Mouse (Mus musculus): ENCODE data around the gene Tnip2. TPM values are rescaled to one million over a fixed set of nuclear protein-coding genes. Genes with fewer than 3 reads are reported as not detected.

Tnip2 gene
- polyA plus RNA-seq, 1 experiment from 2014 or later = 23.3 TPM

DNA sequence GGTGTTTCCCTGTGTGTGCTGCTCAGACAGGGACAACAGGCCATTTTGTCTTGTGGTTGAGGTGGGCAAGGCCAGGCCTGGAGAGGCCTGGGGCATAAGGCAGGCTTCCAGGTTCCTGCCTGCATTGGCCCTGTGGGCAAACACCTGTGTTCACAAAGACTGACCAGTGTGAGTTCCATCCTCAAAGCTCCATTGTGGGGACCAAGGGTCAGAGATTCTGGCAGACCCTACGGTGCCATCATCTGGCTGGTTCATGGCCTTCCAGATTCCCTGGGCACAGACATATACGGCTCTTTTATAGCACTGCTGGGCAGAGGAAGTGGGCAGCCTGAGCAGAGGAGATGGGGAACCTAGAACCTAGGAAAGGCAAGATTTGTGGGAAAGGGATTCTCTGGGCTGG, 13.6 kb upstream of the Tnip2 start:
- DNase-seq (ENCODE audit: low spot score) (no peak), ATAC-seq (no peak)
- no peaks in the 10 kb centered on the region for H3K36me3 ChIP-seq (ENCODE audit: insufficient read depth, low read length)
- no peak overlapping the region for H3K9ac ChIP-seq (replicated peaks; ENCODE audit: low read depth)
- no peaks in the 10 kb centered on the region; the same call in 1 of the 2 replicates for H3K4me1 ChIP-seq (ENCODE audit: insufficient read depth, low read depth, low read length)
- TF ChIP-seq CTCF (IDR thresholded peaks at IDR 0.05) (no peak), EP300 (IDR thresholded peaks at IDR 0.05) (no peak)
- no peak overlapping the region for H3K4me2 ChIP-seq (replicated peaks; ENCODE audit: low read depth, low read length)
- 91% methylated on average over 2 of the region's 2 CpGs for WGBS
- no peaks in the 10 kb centered on the region for H3K9me3 ChIP-seq (ENCODE audit: low read length)
- H3K27me3 ChIP-seq (replicated peaks; ENCODE audit: insufficient read depth, low read length) = no peaks in the 10 kb centered on the region
- no peak overlapping the region for H3K27ac ChIP-seq (ENCODE audit: low read length)
- no peak overlapping the region for H3K4me3 ChIP-seq (ENCODE audit: low read depth, low read length)

DNA sequence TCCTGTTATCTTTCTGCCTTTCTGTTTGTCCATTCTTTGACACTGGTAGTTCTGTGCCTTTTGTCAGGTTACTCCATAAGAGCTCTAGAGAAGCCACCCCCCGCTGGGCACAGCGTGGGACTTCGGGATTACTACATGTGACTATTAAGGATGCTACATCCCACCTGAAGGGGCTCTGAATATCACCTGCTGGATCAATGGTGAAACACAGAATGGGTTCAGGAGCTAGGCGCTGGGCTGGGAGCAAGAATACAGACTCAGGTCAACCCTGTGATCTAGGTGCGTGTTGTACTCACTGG, 12.6 kb upstream of the Tnip2 start:
- ATAC-seq = no peak
- Histone ChIP-seq H3K27me3 (replicated peaks; ENCODE audit: insufficient read depth, low read length) (no peaks in the 10 kb centered on the region), H3K4me3 (ENCODE audit: low read depth, low read length) (peak overlapping the region; percentile 49), H3K4me1 (ENCODE audit: insufficient read depth, low read depth, low read length) (no peaks in the 10 kb centered on the region; the same call in 1 of the 2 replicates), H3K9me3 (ENCODE audit: low read length) (no peaks in the 10 kb centered on the region), H3K27ac (ENCODE audit: low read length) (0 out of 2 replicates have a peak overlapping the region, but pooled peaks have one; percentile 69), H3K36me3 (ENCODE audit: insufficient read depth, low read length) (no peaks in the 10 kb centered on the region), H3K9ac (replicated peaks; ENCODE audit: low read depth) (no peak overlapping the region), H3K4me2 (replicated peaks; ENCODE audit: low read depth, low read length) (peak overlapping the region; percentile 66)
- DNase-seq (ENCODE audit: low spot score) = no peak
- TF ChIP-seq CTCF (IDR thresholded peaks at IDR 0.05) = no peak
- no peak for TF ChIP-seq EP300 (IDR thresholded peaks at IDR 0.05)
- 52% methylated on average over 5 of the region's 5 CpGs for WGBS

DNA sequence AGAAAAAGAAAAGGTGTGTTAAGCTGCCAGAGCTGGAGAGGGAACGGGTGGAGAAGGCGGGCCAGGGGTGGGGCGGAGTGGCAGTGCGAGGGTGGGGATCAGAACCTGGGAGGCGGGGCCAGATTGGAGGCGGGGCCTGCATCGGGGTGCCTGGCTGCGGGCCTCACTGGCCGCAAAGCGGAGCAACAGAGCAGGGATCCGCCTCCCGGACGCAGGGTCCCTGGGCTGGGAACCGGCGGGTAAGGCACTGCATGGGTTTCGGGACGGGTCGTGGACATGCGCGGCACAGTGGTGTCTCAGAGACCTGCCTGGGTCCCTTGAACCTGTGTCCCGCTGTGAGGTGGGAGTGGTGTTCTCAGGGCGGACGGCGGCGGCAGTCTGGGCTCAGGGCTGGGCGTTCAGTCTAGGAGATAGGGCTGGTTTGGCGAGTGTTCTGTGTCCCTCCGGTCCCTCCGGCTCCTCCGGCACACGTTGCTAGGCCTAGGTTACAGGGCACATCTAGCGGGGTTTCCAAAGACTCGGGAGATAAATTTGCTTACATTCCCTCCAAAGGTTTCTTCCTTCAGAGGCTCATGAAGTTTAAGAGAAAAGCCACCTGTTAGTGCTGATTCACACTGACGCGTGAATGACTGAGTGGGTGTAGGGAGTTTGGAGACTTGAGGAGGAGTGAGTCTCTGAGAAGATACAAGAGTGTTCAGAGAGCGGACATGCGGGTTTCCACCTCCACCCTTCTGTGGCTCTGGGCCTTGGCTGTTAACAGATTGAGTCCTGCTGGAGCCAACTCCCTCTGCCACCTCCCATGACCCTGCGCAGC, 12.1 kb upstream of the Tnip2 start, which contains the start of gene Sh3bp2:
Gene Sh3bp2 (plus strand): TSS at position 176 of the 814 bp plus-strand sequence.
- Histone ChIP-seq H3K27ac (ENCODE audit: low read length) (peak within 1 kb of the TSS; percentile 69), H3K36me3 (ENCODE audit: insufficient read depth, low read length) (no peaks in the 10 kb centered on the region), H3K4me3 (ENCODE audit: low read depth, low read length) (peak within 1 kb of the TSS; percentile 49), H3K27me3 (replicated peaks; ENCODE audit: insufficient read depth, low read length) (no peaks in the 10 kb centered on the region), H3K9me3 (ENCODE audit: low read length) (no peaks in the 10 kb centered on the region), H3K4me2 (replicated peaks; ENCODE audit: low read depth, low read length) (peak within 1 kb of the TSS; percentile 66), H3K4me1 (ENCODE audit: insufficient read depth, low read depth, low read length) (no peaks in the 10 kb centered on the region; the same call in 1 of the 2 replicates), H3K9ac (replicated peaks; ENCODE audit: low read depth) (0 out of 2 replicates have a peak within 1 kb of the TSS, but pooled peaks have one; percentile 27)
- WGBS = 2% methylated on average over 36 of the region's 38 CpGs
- TF ChIP-seq EP300 (IDR thresholded peaks at IDR 0.05) = no peak
- peak; percentile 45 for TF ChIP-seq CTCF (IDR thresholded peaks at IDR 0.05)
- ATAC-seq (peak; percentile 98), DNase-seq (ENCODE audit: low spot score) (peak; percentile 96)

DNA sequence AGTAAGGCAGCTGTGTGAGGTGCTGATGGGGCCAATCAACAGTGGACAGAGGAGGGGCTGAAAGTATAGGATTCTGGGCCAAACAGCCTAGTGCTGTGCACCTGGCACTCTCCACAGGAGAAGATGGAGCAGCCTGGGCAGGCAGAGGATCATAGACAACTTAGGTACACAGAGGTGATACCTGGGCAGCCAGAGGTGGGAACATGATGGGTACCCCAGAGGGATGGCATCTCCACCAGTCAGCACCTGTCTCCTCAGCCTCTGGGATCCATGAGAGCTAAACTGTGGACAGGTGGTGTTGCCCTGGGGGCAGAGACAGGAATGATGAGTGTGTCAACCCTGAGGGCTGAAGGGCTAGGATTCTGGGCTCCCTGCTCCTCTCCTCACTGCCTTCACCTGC, 10.7 kb upstream of the Tnip2 start:
- H3K4me2 ChIP-seq (replicated peaks; ENCODE audit: low read depth, low read length) = no peak overlapping the region
- no peak for ATAC-seq
- no peaks in the 10 kb centered on the region; the same call in 1 of the 2 replicates for H3K4me1 ChIP-seq (ENCODE audit: insufficient read depth, low read depth, low read length)
- H3K27ac ChIP-seq (ENCODE audit: low read length) = no peak overlapping the region
- no peaks in the 10 kb centered on the region for H3K9me3 ChIP-seq (ENCODE audit: low read length)
- no peaks in the 10 kb centered on the region for H3K36me3 ChIP-seq (ENCODE audit: insufficient read depth, low read length)
- TF ChIP-seq CTCF (IDR thresholded peaks at IDR 0.05) = no peak
- TF ChIP-seq EP300 (IDR thresholded peaks at IDR 0.05) = no peak
- no peak overlapping the region for H3K4me3 ChIP-seq (ENCODE audit: low read depth, low read length)
- no peak for DNase-seq (ENCODE audit: low spot score)
- H3K27me3 ChIP-seq (replicated peaks; ENCODE audit: insufficient read depth, low read length) = no peaks in the 10 kb centered on the region
- H3K9ac ChIP-seq (replicated peaks; ENCODE audit: low read depth) = no peak overlapping the region

DNA sequence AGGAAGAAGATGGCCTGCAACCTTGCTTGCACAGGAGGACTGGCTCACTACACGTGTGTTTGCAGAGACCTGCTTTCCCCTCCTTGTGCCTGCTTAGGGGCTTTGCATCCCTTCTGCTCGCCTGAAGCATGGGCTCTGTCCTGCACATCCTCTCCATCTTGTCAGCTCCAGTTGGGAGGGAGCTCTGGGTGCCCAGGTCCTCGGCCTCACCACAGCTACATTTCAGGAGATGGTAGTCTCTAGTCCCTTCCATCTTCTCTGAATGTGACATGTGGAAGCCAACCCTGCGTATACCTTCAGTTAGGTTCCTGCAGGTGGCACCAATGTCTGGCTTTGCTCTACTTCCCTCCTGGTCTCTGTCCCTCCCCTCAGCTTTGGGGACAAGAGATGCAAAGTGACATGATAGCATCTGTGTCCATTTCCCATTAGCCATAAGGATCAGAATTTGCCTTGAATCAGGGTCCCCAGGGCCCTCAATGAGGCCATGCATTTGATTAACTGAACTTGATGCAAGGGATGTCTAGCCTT, 10.2 kb upstream of the Tnip2 start:
- DNase-seq (ENCODE audit: low spot score) = no peak
- no peak for ATAC-seq

DNA sequence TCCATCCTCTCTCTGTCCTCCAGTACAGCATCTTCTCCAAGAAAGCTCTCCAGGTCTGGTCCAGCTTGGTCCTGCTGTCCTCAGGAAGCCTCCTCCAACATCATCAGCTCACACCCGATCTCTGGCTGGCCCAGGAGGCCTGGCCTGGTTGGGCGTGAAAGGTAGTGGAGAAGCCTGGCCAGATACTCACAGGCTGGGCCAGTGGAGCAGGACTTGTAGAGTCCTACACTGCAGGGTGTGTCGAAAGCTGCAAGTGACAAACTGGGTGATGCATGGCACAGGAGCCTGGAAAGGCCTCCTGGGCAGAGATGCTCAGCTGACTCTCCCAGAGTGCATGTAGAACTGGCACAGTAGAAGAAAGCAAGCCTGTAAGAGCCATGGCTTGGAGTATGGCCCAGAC, 7.5 kb upstream of the Tnip2 start:
- DNase-seq (ENCODE audit: low spot score) = no peak
- H3K36me3 ChIP-seq (ENCODE audit: insufficient read depth, low read length) = no peaks in the 10 kb centered on the region
- H3K9me3 ChIP-seq (ENCODE audit: low read length) = no peaks in the 10 kb centered on the region
- no peak overlapping the region for H3K9ac ChIP-seq (replicated peaks; ENCODE audit: low read depth)
- H3K4me2 ChIP-seq (replicated peaks; ENCODE audit: low read depth, low read length) = no peak overlapping the region
- no peak overlapping the region for H3K4me3 ChIP-seq (ENCODE audit: low read depth, low read length)
- ATAC-seq = no peak
- no peak overlapping the region for H3K27ac ChIP-seq (ENCODE audit: low read length)
- no peaks in the 10 kb centered on the region for H3K27me3 ChIP-seq (replicated peaks; ENCODE audit: insufficient read depth, low read length)
- 72% methylated on average over 3 of the region's 3 CpGs for WGBS
- TF ChIP-seq CTCF (IDR thresholded peaks at IDR 0.05) (no peak), EP300 (IDR thresholded peaks at IDR 0.05) (no peak)
- H3K4me1 ChIP-seq (ENCODE audit: insufficient read depth, low read depth, low read length) = no peaks in the 10 kb centered on the region; the same call in 1 of the 2 replicates

More for the DNA sequence above, 10.2 kb upstream of the Tnip2 start:
- Histone ChIP-seq H3K4me2 (replicated peaks; ENCODE audit: low read depth, low read length) (no peak overlapping the region), H3K27ac (ENCODE audit: low read length) (no peak overlapping the region), H3K4me1 (ENCODE audit: insufficient read depth, low read depth, low read length) (no peaks in the 10 kb centered on the region; the same call in 1 of the 2 replicates), H3K27me3 (replicated peaks; ENCODE audit: insufficient read depth, low read length) (no peaks in the 10 kb centered on the region), H3K9ac (replicated peaks; ENCODE audit: low read depth) (no peak overlapping the region), H3K4me3 (ENCODE audit: low read depth, low read length) (no peak overlapping the region), H3K9me3 (ENCODE audit: low read length) (no peaks in the 10 kb centered on the region), H3K36me3 (ENCODE audit: insufficient read depth, low read length) (no peaks in the 10 kb centered on the region)
- 0 out of 2 replicates have a peak, but pooled peaks have one; percentile 9 for TF ChIP-seq CTCF (IDR thresholded peaks at IDR 0.05)
- TF ChIP-seq EP300 (IDR thresholded peaks at IDR 0.05) = no peak
- WGBS = 55% methylated on average over 4 of the region's 4 CpGs
